Mouse (Mus musculus): Measurements from ENCODE around the gene Zfp697.
"Not testable (repeated sequence)": the region's sequence is repeated elsewhere in the genome, so short reads cannot be mapped to it uniquely, and the experiment has no call there.

GRCm38 (mm10) chr3:98616244-98616643 is 234.0 kb downstream of the Zfp697 start:
- TF ChIP-seq CTCF, EP300 (IDR thresholded peaks at IDR 0.05; ENCODE audit: low read depth): not testable (repeated sequence)

All from liver, embryonic 14.5 days (tissue).